Mouse (Mus musculus): ENCODE measurements around the gene Nsmce3. TPM values are rescaled to one million over a fixed set of nuclear protein-coding genes. Genes with fewer than 3 reads are reported as not detected.
A peak's percentile ranks its signal among the peaks of the same experiment; 100 is the strongest.

The Nsmce3 gene
- polyA plus RNA-seq, 1 experiment from 2014 or later: 10.2 TPM

GRCm38 (mm10) chr7:64855389-64855927 is 17.3 kb downstream of the Nsmce3 start:
- H3K27me3 ChIP-seq (ENCODE audit: low read depth, poor library complexity, severe bottlenecking): no peaks in the 10 kb centered on the region
- H3K9me3 ChIP-seq (replicated peaks): no peaks in the 10 kb centered on the region
- no peak overlapping the region for H3K4me3 ChIP-seq
- no peaks in the 10 kb centered on the region for H3K36me3 ChIP-seq
- DNase-seq (ENCODE audit: low spot score): no peak
- WGBS: 68% methylated on average over 6 of the region's 10 CpGs
- H3K27ac ChIP-seq: no peak overlapping the region
- H3K4me1 ChIP-seq: 0 out of 2 replicates have a peak, but pooled peaks cover 5% of the 10 kb centered on the region

- peak; percentile 72 for DNase-seq (ENCODE audit: low spot score)
These were observed 22.0 kb downstream of the Nsmce3 start for GRCm38 (mm10) chr7:64850791-64851190.

GRCm38 (mm10) chr7:64847366-64847899 is 25.4 kb downstream of the Nsmce3 start:
- no peak overlapping the region for H3K4me3 ChIP-seq
- WGBS: 85% methylated on average over 5 of the region's 5 CpGs
- no peak overlapping the region for H3K27ac ChIP-seq
- H3K27me3 ChIP-seq (ENCODE audit: low read depth, poor library complexity, severe bottlenecking): no peaks in the 10 kb centered on the region
- no peaks in the 10 kb centered on the region for H3K4me1 ChIP-seq
- no peak for DNase-seq (ENCODE audit: low spot score)
- no peaks in the 10 kb centered on the region for H3K9me3 ChIP-seq (replicated peaks)
- H3K36me3 ChIP-seq: no peaks in the 10 kb centered on the region

More at GRCm38 (mm10) chr7:64850791-64851190, 22.0 kb downstream of the Nsmce3 start:
- Histone ChIP-seq H3K4me1 (0 out of 2 replicates have a peak, but pooled peaks cover 2% of the 10 kb centered on the region), H3K36me3 (no peaks in the 10 kb centered on the region), H3K27me3 (ENCODE audit: low read depth, poor library complexity, severe bottlenecking) (no peaks in the 10 kb centered on the region), H3K4me3 (no peak overlapping the region), H3K9me3 (replicated peaks) (no peaks in the 10 kb centered on the region), H3K27ac (no peak overlapping the region)
- WGBS: 50% methylated on average over 3 of the region's 3 CpGs

GRCm38 (mm10) chr7:64846061-64846460 is 26.7 kb downstream of the Nsmce3 start:
- Histone ChIP-seq H3K27me3 (ENCODE audit: low read depth, poor library complexity, severe bottlenecking) (no peaks in the 10 kb centered on the region), H3K4me3 (no peak overlapping the region), H3K9me3 (replicated peaks) (no peaks in the 10 kb centered on the region), H3K27ac (no peak overlapping the region), H3K4me1 (peaks cover 7% of the 10 kb centered on the region), H3K36me3 (no peaks in the 10 kb centered on the region)
- no peak for DNase-seq (ENCODE audit: low spot score)
- 94% methylated on average over 3 of the region's 3 CpGs for WGBS

- H3K27ac ChIP-seq: no peak overlapping the region
- WGBS: 56% methylated on average over 10 of the region's 10 CpGs
These were observed 31.7 kb downstream of the Nsmce3 start for GRCm38 (mm10) chr7:64840946-64841659.

GRCm38 (mm10) chr7:64840576-64840895 is 32.3 kb downstream of the Nsmce3 start:
- Histone ChIP-seq H3K27ac (no peak overlapping the region), H3K27me3 (ENCODE audit: low read depth, poor library complexity, severe bottlenecking) (0 out of 2 replicates have a peak, but pooled peaks cover 5% of the 10 kb centered on the region), H3K36me3 (no peaks in the 10 kb centered on the region), H3K9me3 (replicated peaks) (no peaks in the 10 kb centered on the region), H3K4me1 (peaks cover 25% of the 10 kb centered on the region), H3K4me3 (no peak overlapping the region; the same call in 1 of the 2 replicates)
- no peak for DNase-seq (ENCODE audit: low spot score)
- WGBS: 84% methylated on average over 1 of the region's 1 CpGs

More at GRCm38 (mm10) chr7:64840946-64841659, 31.7 kb downstream of the Nsmce3 start:
- H3K27me3 ChIP-seq (ENCODE audit: low read depth, poor library complexity, severe bottlenecking): 0 out of 2 replicates have a peak, but pooled peaks cover 5% of the 10 kb centered on the region
- H3K4me3 ChIP-seq: no peak overlapping the region
- no peaks in the 10 kb centered on the region for H3K36me3 ChIP-seq
- H3K9me3 ChIP-seq (replicated peaks): no peaks in the 10 kb centered on the region
- H3K4me1 ChIP-seq: peaks cover 25% of the 10 kb centered on the region
- no peak for DNase-seq (ENCODE audit: low spot score)

- Histone ChIP-seq H3K27me3 (ENCODE audit: low read depth, poor library complexity, severe bottlenecking) (0 out of 2 replicates have a peak, but pooled peaks cover 5% of the 10 kb centered on the region), H3K4me1 (peaks cover 25% of the 10 kb centered on the region), H3K27ac (peak overlapping the region; percentile 17; the same call in 1 of the 2 replicates), H3K36me3 (no peaks in the 10 kb centered on the region), H3K4me3 (peak overlapping the region; percentile 40), H3K9me3 (replicated peaks) (no peaks in the 10 kb centered on the region)
- WGBS: 2% methylated on average over 21 of the region's 21 CpGs
- peak; percentile 55 for DNase-seq (ENCODE audit: low spot score)
These were observed 32.8 kb downstream of the Nsmce3 start for GRCm38 (mm10) chr7:64839801-64840575.

- Histone ChIP-seq H3K4me3 (no peak overlapping the region), H3K27ac (no peak overlapping the region)
- WGBS: 40% methylated on average over 2 of the region's 2 CpGs
These were observed 33.5 kb downstream of the Nsmce3 start for GRCm38 (mm10) chr7:64839281-64839680.

GRCm38 (mm10) chr7:64830214-64830995 is 42.4 kb downstream of the Nsmce3 start:
- Histone ChIP-seq H3K27ac (no peak overlapping the region), H3K27me3 (ENCODE audit: low read depth, poor library complexity, severe bottlenecking) (no peaks in the 10 kb centered on the region), H3K36me3 (no peaks in the 10 kb centered on the region), H3K4me1 (no peaks in the 10 kb centered on the region), H3K9me3 (replicated peaks) (no peaks in the 10 kb centered on the region), H3K4me3 (no peak overlapping the region)
- WGBS: 46% methylated on average over 5 of the region's 5 CpGs
- DNase-seq (ENCODE audit: low spot score): peak; percentile 19

More at GRCm38 (mm10) chr7:64839281-64839680, 33.5 kb downstream of the Nsmce3 start:
- DNase-seq (ENCODE audit: low spot score): no peak
- no peaks in the 10 kb centered on the region for H3K36me3 ChIP-seq
- H3K27me3 ChIP-seq (ENCODE audit: low read depth, poor library complexity, severe bottlenecking): 0 out of 2 replicates have a peak, but pooled peaks cover 5% of the 10 kb centered on the region
- peaks cover 25% of the 10 kb centered on the region for H3K4me1 ChIP-seq
- H3K9me3 ChIP-seq (replicated peaks): no peaks in the 10 kb centered on the region

GRCm38 (mm10) chr7:64821081-64821480 is 51.7 kb downstream of the Nsmce3 start:
- Histone ChIP-seq H3K4me3 (no peak overlapping the region), H3K27ac (no peak overlapping the region), H3K4me1 (no peaks in the 10 kb centered on the region), H3K9me3 (replicated peaks) (no peaks in the 10 kb centered on the region), H3K27me3 (ENCODE audit: low read depth, poor library complexity, severe bottlenecking) (no peaks in the 10 kb centered on the region), H3K36me3 (no peaks in the 10 kb centered on the region)
- 80% methylated on average over 5 of the region's 5 CpGs for WGBS
- DNase-seq (ENCODE audit: low spot score): peak; percentile 16

GRCm38 (mm10) chr7:64819683-64820082 is 53.1 kb downstream of the Nsmce3 start:
- peak; percentile 20 for DNase-seq (ENCODE audit: low spot score)
- 85% methylated on average over 9 of the region's 9 CpGs for WGBS
- no peaks in the 10 kb centered on the region for H3K27me3 ChIP-seq (ENCODE audit: low read depth, poor library complexity, severe bottlenecking)
- H3K9me3 ChIP-seq (replicated peaks): no peaks in the 10 kb centered on the region
- no peaks in the 10 kb centered on the region for H3K36me3 ChIP-seq
- H3K4me1 ChIP-seq: no peaks in the 10 kb centered on the region
- no peak overlapping the region for H3K27ac ChIP-seq
- H3K4me3 ChIP-seq: no peak overlapping the region

All from limb, embryonic 10.5 days (tissue).